Mouse (Mus musculus) heart, embryonic 14.5 days (tissue): ENCODE measurements around the gene Scube1. TPM values are rescaled to one million over a fixed set of nuclear protein-coding genes. Genes with fewer than 3 reads are reported as not detected.

ENCODE experiments used
- ATAC-seq: fragments of 200-750 bp; cut with Nextera tagmentation; 2 replicates; pipeline ENCODE4 v1.8.0; 2017; ENCODE audit warnings: low read depth, moderate TSS enrichment; ENCODE audit not compliant: insufficient number of reproducible peaks, insufficient read depth, low FRiP score
- H3K27ac ChIP-seq, 2 experiments: fragments of 200-500 bp in 1 of 2; fragments of 300-500 bp in 1 of 2; sonication (generic) in 1 of 2; replicated peaks in 1 of 2; 2 replicates each; pipeline ENCODE4 v1.5.1; 2012 to 2014; ENCODE audit warnings: low read depth in 2 of 2, low read length in 2 of 2, control low read depth in 1 of 2, mild to moderate bottlenecking in 1 of 2, mixed read lengths in 1 of 2; ENCODE audit not compliant: control insufficient read depth in 1 of 2, insufficient read depth in 1 of 2
- H3K27me3 ChIP-seq: fragments of 300-500 bp; sonication (generic); 2 replicates; pipeline ENCODE4 v1.6.1; 2014; ENCODE audit warnings: mild to moderate bottlenecking, low read length, control low read depth; ENCODE audit not compliant: control insufficient read depth, insufficient read depth
- H3K36me3 ChIP-seq: fragments of 300-500 bp; sonication (generic); 2 replicates; pipeline ENCODE4 v1.6.1; 2014; ENCODE audit warnings: mild to moderate bottlenecking, control low read depth, low read length, mixed read lengths; ENCODE audit not compliant: control insufficient read depth, insufficient read depth
- H3K4me1 ChIP-seq, 2 experiments: fragments of 200-500 bp in 1 of 2; fragments of 300-500 bp in 1 of 2; sonication (generic) in 1 of 2; 2 replicates each; pipeline ENCODE4 v1.6.1; 2012 to 2014; ENCODE audit warnings: low read length in 2 of 2, control low read depth in 1 of 2, mixed read lengths in 1 of 2; ENCODE audit not compliant: control insufficient read depth in 2 of 2, insufficient read depth in 2 of 2
- H3K4me2 ChIP-seq: fragments of 300-500 bp; sonication (generic); 2 replicates; pipeline ENCODE4 v1.6.1; 2014; ENCODE audit warnings: mild to moderate bottlenecking, low read length
- H3K4me3 ChIP-seq, 2 experiments: fragments of 200-500 bp in 1 of 2; fragments of 300-500 bp in 1 of 2; sonication (generic) in 1 of 2; 2 replicates each; pipeline ENCODE4 v1.5.1; 2012 to 2014; ENCODE audit warnings: low read length in 2 of 2, mild to moderate bottlenecking in 2 of 2, control low read depth in 1 of 2, low read depth in 1 of 2, moderate library complexity in 1 of 2; ENCODE audit not compliant: control insufficient read depth in 1 of 2, insufficient read depth in 1 of 2
- H3K9ac ChIP-seq: fragments of 300-500 bp; sonication (generic); 2 replicates; pipeline ENCODE4 v1.6.1; 2014; ENCODE audit warnings: mild to moderate bottlenecking, low read length
- H3K9me3 ChIP-seq: fragments of 300-500 bp; sonication (generic); 2 replicates; pipeline ENCODE4 v1.6.1; 2016; ENCODE audit warnings: low read length, control low read depth; ENCODE audit not compliant: control insufficient read depth
- WGBS: fragments of 180-500 bp; shearing (Covaris S2); extraction: QIAGEN DNeasy Blood & Tissue Kit; methylation state at CpG from one replicate; pipeline ENCODE4 v1.1.7; 2014; 5-methylcytosine and 5-hydroxymethylcytosine counted together
- polyA plus RNA-seq: library from polyadenylated mRNA; unstranded; fragments of >200 nt; fragmentation: Nextera tagmentation; extraction: Ambion mirVana; gene quantifications from 2 replicates; pipeline ENCODE4 v1.2.1, GENCODE M21; 2014

Gene Scube1
- polyA plus RNA-seq, 1 experiment from 2014 or later = 7.4 TPM

GRCm38 (mm10) chr15:83678606-83679005 lies 46.2 kb downstream of the Scube1 start:
- H3K27me3 ChIP-seq = peaks cover 5% of the 10 kb centered on the region; the same call in 1 of the 2 replicates
- no peaks in the 10 kb centered on the region for H3K36me3 ChIP-seq
- H3K9me3 ChIP-seq = no peaks in the 10 kb centered on the region
- no peak for ATAC-seq
- no peak overlapping the region for H3K27ac ChIP-seq
- H3K4me2 ChIP-seq = no peak overlapping the region
- peaks cover 13 to 19% of the 10 kb centered on the region in 2 experiments for H3K4me1 ChIP-seq
- H3K9ac ChIP-seq = no peak overlapping the region
- H3K4me3 ChIP-seq = no peak overlapping the region
- 15% methylated on average over 11 of the region's 11 CpGs for WGBS

GRCm38 (mm10) chr15:83678089-83678488 lies 46.7 kb downstream of the Scube1 start:
- no peak for ATAC-seq
- Histone ChIP-seq H3K27ac (no peak overlapping the region), H3K27me3 (peaks cover 5% of the 10 kb centered on the region; the same call in 1 of the 2 replicates), H3K4me1 (peaks cover 13 to 19% of the 10 kb centered on the region in 2 experiments), H3K9ac (no peak overlapping the region), H3K4me3 (no peak overlapping the region), H3K4me2 (no peak overlapping the region), H3K9me3 (no peaks in the 10 kb centered on the region), H3K36me3 (no peaks in the 10 kb centered on the region)
- 19% methylated on average over 7 of the region's 7 CpGs for WGBS

GRCm38 (mm10) chr15:83677098-83677497 lies 47.7 kb downstream of the Scube1 start:
- no peak overlapping the region for H3K4me2 ChIP-seq
- H3K27me3 ChIP-seq = peaks cover 5% of the 10 kb centered on the region; the same call in 1 of the 2 replicates
- H3K4me3 ChIP-seq = no peak overlapping the region
- ATAC-seq = no peak
- peaks cover 13 to 19% of the 10 kb centered on the region in 2 experiments for H3K4me1 ChIP-seq
- no peak overlapping the region for H3K27ac ChIP-seq
- H3K9ac ChIP-seq = no peak overlapping the region
- H3K36me3 ChIP-seq = no peaks in the 10 kb centered on the region
- WGBS = 93% methylated on average over 6 of the region's 6 CpGs
- no peaks in the 10 kb centered on the region for H3K9me3 ChIP-seq

DNA sequence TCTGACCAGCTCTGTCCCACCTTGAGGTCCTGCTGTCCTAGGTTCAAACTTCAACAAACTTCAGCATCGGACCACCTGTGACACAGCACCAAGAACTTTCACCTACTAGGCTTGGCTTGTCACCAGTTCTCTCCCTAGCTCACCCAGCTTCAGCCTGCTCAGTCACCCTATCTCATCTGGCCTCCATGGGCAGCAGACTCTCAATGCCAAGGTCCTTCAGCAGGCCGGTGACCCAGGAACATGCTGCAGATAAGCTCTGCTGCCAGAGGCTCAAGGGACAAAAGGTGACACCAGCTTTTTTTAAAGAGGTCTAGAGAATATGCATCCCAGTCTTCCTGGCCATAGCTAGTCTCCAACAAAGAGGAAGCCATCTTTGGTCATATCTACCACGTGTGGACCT lies 48.5 kb downstream of the Scube1 start:
- no peak for ATAC-seq
- Histone ChIP-seq H3K9ac (no peak overlapping the region), H3K4me2 (no peak overlapping the region), H3K4me1 (peaks cover 13 to 19% of the 10 kb centered on the region in 2 experiments), H3K9me3 (no peaks in the 10 kb centered on the region), H3K36me3 (no peaks in the 10 kb centered on the region), H3K27ac (no peak overlapping the region), H3K27me3 (0 out of 2 replicates have a peak, but pooled peaks cover 5% of the 10 kb centered on the region), H3K4me3 (no peak overlapping the region)
- 69% methylated on average over 3 of the region's 3 CpGs for WGBS

DNA sequence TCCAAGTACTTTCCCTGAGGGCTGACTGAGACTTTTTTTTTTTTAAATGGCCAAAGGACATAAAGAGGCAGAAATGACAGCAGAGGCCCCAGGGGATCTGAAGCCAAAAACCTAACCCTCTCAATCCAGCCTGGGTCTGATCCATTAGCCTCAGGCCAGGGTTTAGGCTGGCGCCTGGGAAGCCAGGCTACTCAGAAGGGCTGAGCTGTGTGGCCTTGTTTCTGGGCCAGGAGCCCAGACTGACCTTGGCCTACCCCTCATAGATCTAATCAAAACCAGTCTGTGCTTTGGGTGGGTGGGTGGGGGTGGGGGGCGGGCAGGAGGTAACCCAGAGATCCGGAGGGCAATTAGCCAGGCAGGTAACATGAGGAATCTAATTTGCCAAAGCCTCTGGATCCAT lies 51.2 kb downstream of the Scube1 start:
- H3K9me3 ChIP-seq = no peaks in the 10 kb centered on the region
- H3K4me1 ChIP-seq = peaks cover 7 to 13% of the 10 kb centered on the region in 2 experiments
- no peak overlapping the region for H3K4me2 ChIP-seq
- ATAC-seq = no peak
- no peak overlapping the region for H3K27ac ChIP-seq
- no peak overlapping the region for H3K4me3 ChIP-seq
- WGBS = 73% methylated on average over 3 of the region's 3 CpGs
- H3K9ac ChIP-seq = no peak overlapping the region
- no peaks in the 10 kb centered on the region for H3K36me3 ChIP-seq
- 0 out of 2 replicates have a peak, but pooled peaks cover 5% of the 10 kb centered on the region for H3K27me3 ChIP-seq

DNA sequence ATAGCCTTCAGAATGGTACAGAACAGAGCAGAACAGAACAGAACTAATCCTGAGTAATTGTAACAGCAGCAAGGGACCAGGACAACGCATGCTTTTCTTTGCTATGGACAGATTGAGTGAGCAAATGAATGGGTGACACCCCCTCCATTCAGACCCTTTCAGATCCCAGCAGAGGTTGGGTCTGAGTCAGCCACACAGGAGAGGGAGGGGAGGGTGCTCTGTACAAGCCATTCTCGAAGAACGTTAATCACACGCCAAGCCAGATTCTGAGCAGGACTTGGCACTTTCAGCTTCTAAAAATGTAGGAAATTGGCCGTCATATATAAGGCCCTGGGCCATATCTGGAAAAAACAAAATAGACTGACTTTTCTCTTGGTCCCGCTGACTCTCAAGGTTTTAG lies 57.3 kb downstream of the Scube1 start:
- no peaks in the 10 kb centered on the region for H3K27me3 ChIP-seq
- H3K4me1 ChIP-seq = peaks cover 0 to 7% of the 10 kb centered on the region in 2 experiments; a peak in 1 of 4 replicates
- no peaks in the 10 kb centered on the region for H3K36me3 ChIP-seq
- WGBS = 60% methylated on average over 6 of the region's 6 CpGs
- no peak overlapping the region for H3K4me2 ChIP-seq
- H3K9me3 ChIP-seq = no peaks in the 10 kb centered on the region
- H3K4me3 ChIP-seq = no peak overlapping the region
- H3K9ac ChIP-seq = no peak overlapping the region
- ATAC-seq = no peak
- no peak overlapping the region for H3K27ac ChIP-seq

- ATAC-seq = no peak
- no peak overlapping the region for H3K27ac ChIP-seq
- H3K4me3 ChIP-seq = no peak overlapping the region
- H3K9me3 ChIP-seq = no peaks in the 10 kb centered on the region
- no peaks in the 10 kb centered on the region for H3K36me3 ChIP-seq
- H3K27me3 ChIP-seq = no peaks in the 10 kb centered on the region
- H3K4me2 ChIP-seq = no peak overlapping the region
- whole genome bisulfite sequencing = 89% methylated on average over 10 of the region's 10 CpGs
- H3K9ac ChIP-seq = no peak overlapping the region
- peaks cover 0 to 9% of the 10 kb centered on the region in 2 experiments; a peak in 1 of 4 replicates for H3K4me1 ChIP-seq
Measured at GRCm38 (mm10) chr15:83666418-83666817, 58.4 kb downstream of the Scube1 start.

- H3K27me3 ChIP-seq = no peaks in the 10 kb centered on the region
- 81% methylated on average over 6 of the region's 6 CpGs for WGBS
Measured at GRCm38 (mm10) chr15:83665993-83666392, 58.8 kb downstream of the Scube1 start.

More at GRCm38 (mm10) chr15:83665993-83666392, 58.8 kb downstream of the Scube1 start:
- ATAC-seq = no peak
- Histone ChIP-seq H3K9ac (no peak overlapping the region), H3K9me3 (no peaks in the 10 kb centered on the region), H3K4me2 (no peak overlapping the region), H3K36me3 (no peaks in the 10 kb centered on the region), H3K4me3 (no peak overlapping the region), H3K4me1 (peaks cover 0 to 9% of the 10 kb centered on the region in 2 experiments; a peak in 1 of 4 replicates), H3K27ac (no peak overlapping the region)
